Mouse (Mus musculus) c-Kit-negative CD71-positive TER-119-positive erythroid progenitor cells, embryonic 14.5 days (primary cell): ENCODE results near the gene Vav3.
"Not testable (repeated sequence)": the region's sequence is repeated elsewhere in the genome, so short reads cannot be mapped to it uniquely, and the experiment has no call there.

ENCODE experiments used
- DNase-seq: peaks from one replicate; pipeline ENCODE4 v3.0.0-alpha.2; 2013; ENCODE audit warnings: low read depth, low spot score

Vav3 gene

DNA sequence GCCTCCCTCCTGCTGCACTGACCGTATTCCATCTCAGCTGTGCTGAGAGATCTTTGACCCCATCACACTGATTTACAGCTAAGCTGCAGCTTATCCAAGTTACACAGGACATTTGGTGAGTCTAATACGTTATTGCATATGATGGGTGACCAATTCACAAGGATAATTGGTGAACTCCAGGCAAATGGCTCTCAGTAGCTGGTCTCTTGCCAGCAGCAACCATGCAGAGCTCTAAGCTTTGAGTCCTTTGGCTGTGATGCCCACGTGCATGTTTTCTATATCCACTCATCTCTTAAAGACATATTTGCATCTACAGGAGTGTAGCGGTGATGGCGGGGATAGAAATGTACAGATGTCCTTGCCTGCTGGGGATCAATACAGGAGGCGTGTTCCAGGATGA lies 99.5 kb downstream of the Vav3 start:
- DNase-seq, result no peak

DNA sequence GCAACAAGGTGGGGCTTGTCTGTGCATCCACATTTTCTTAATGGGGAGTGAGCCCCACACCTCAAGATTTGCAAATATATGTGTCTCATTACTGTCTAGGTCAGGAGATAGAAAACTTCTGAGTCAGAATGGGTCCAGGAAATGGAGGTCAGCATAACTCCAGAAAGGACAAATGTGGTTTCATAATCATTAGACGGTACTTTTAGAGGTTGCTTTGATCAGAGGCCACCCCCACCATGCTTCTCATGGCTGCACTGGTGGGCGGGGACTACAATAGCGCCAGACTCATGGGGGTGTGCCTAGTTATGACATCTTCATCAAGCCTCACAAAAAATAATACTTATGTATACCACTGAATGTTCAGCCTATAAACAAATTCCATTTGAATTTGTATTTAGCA lies 103.6 kb downstream of the Vav3 start:
- DNase-seq, result no peak

DNA sequence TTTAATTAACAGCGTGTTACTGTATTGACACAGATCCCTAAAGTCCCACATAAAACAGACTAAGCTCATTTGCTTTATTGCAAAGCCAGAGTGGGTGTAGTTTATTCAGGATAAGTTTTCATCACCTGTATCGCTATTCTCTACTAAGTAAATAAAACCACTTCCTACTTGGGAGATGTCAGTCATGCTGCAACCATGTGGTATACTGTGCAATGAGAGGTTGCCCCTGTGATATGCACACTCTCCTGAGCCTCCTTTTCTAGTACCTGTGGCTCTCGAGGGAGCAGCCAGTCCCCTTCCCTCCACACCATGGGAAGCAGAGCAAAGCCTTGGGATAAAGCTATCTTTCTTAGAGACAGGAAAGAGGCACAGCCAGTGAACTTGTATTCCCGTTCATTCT lies 106.5 kb downstream of the Vav3 start:
- DNase-seq, result no peak

DNA sequence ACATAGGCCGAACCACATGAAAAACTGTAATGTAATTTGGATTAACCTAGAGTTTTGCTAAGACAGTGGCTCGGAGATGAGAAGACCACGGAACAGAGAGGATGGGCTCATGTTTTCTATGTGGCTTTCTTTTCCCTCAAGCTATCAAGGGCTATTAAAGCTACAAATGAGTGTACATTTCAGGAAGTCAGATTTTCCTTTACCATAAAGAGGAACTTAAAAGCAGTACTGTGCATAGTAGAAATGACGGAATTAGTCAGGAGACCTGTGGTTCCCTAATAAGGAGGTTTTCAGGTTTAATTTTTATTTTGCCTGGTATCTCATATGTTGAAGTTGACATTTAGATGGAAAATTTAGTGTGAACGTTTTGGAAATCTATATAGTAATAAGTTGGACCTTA lies 107.8 kb downstream of the Vav3 start:
- DNase-seq, result not testable (repeated sequence)

DNA sequence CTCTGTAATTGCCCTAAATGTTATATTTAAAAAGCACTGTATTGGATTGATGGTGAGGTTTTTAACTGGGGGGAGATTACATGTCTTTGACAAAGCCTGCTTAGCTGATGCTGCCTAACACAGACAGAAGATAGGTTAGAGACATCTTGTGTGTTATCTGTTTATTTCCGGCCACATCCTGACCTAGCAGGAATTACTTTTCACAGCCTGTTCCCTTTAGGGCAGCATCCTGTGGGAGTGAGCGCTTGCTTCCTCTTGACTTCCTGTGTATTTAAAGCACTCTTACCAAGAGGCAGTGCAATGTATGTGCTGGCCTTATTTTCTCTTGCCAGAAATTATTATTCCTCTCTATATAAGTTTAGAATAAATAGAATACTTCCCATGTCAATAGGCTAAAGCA lies 111.5 kb downstream of the Vav3 start:
- DNase-seq, result no peak

DNA sequence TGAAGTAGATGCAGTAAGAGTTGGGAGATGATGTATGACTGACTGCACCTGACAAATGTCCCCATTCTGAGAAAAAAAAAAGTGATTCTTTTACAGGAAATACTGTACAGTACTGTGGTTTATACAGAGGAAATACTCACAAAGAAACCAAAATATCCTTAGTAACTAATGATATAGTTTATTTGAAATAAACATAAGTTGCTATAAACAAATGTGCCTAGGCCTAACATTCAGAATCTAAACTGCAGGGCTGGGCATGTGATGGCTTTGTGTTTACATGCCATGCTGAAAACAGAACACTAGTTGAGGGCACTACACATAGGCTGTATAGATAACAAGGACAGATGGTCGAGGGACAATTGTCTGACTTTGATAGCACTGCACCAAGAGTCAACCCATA lies 114.2 kb downstream of the Vav3 start:
- DNase-seq, result no peak

DNA sequence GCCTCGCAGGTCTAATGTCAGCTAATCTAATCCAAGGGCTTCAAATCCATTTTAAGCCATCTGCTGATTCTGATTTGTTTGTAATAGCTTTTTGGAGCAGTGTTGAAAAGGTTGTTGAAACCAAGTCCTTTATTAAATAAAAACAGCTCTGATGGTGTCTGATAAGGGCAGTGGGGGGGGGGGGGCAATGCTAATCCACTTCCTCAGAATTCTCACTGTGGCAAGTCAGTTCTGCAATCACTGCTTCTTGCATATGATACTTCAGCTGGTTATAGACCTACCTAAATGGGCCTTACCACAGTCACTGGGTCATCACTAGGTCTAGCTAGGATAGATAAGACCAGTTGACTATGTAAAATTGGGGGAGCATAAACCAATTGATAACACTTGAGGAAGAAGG lies 115.9 kb downstream of the Vav3 start:
- no peak for DNase-seq

DNA sequence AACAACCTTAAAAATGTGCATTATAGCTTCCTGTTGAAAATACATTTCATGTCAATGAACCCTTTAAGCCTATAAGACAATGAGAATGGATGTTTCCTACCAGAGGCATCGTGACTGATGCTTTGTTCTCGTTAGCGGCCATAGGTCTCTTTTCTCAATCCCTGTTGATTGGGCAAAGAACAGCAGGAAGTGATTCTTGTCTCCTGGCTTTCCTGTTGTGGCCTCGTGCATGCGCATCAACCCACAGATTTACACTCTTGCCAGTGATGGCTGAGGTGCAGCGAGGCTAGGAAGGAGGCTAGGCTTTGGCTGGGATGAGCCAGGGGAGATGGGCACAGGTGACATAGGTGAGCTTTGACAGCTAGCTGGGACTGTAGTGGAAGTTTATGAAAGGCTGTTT lies 123.2 kb downstream of the Vav3 start:
- DNase-seq, result no peak

DNA sequence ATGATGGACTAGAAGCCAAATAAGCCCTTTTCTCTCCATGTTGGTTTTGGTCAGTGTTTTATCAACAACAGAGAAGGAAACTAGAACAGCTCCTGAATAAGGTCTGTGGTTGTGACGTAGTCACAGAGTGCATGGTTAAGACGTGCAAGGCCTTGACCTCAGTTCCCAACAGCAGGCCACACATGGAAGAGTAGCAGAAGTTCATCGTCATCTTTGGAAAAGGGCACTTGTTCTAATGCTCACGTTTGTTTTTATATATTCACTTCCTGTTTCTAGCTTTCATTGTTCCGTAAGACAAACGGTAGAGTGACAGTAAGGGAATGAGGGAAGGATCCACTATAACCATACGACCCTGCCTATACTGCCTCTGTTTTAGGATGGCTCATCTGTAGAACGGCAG lies 124.1 kb downstream of the Vav3 start:
- no peak for DNase-seq

DNA sequence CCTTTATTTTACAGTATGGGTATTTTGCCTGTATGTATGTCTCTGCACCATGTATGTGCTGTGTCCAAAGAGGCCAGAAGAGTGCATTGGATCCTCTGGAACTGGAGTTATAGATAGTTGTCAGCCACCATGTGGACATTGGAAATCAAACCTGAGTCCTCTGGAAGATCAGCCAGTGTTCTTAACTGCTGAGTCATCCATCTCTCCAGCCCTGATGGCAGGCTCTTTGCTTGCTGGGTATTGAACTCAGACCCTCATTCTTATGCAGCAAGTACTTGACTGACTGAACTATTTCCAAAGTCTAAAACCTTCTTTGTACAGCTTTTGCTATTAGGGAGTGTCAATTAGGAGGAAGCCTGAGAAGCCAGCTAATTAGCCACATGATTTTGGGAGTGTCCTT lies 126.1 kb downstream of the Vav3 start:
- no peak for DNase-seq

DNA sequence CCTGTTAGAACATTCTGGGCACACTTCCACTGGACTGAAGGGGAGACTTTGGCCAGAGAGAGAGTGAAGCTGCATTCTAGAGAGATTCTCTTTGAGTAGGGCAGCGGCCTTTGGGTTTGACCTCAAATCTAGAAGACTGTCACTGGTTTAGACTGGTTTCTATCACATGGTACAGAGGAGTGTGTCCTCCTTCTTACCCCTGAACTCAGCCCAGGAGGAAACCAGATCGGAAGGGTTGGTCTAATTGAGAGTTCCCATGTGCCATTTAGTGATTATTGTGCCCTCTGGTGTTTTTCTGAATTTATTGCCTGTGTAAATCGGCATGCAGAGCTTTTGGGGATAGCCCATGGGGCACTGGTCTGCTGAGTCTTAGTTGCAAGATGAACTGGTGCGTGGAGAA lies 126.8 kb downstream of the Vav3 start:
- DNase-seq, result no peak

DNA sequence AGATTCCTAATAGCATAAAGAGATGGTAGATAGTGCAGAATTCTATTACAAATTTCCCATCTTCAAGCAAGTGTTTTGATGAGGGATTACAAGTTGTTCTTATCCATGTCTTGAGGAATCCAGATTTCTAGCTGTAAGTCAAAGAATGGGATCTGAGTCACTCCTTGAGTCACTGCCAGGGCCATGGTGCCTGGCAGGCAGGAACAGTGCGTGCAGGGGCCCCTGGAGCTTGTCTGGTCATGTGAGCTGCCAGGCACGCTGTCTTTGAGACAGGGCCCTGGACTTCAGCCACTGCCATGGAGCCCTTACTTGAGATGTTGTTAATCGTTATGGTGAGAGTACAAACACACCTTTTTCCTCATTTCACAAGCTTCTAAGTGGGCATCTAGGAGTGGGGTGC lies 129.0 kb downstream of the Vav3 start:
- no peak for DNase-seq

DNA sequence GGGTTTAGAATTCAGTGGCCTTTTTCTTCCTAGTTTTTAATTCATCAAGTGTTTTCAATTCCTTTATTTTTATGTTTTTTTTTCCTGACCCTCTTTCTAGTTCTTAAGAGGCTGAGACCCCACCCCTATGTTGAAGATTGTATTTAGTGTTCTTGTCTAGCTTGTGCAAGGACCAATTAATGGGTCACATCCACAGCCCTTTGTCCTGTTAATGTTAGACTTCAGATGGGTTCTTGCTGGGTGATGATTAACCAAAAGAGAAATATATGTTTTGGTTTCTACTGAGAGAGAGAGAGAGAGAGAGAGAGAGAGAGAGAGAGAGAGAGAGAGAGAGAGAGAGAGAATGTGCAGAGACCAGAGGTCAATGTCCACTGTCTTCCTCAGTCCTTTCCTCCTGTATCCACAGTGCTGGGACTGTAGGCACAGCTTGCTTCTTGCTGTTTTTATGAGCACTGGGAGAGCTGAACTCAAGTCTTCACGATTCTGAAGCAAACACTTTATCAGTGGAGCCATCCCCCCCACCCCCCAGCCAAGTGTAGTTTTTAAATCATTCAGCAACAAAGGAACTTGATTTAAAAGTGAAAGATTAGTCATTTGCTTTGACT lies 130.3 kb downstream of the Vav3 start:
- DNase-seq, result no peak

DNA sequence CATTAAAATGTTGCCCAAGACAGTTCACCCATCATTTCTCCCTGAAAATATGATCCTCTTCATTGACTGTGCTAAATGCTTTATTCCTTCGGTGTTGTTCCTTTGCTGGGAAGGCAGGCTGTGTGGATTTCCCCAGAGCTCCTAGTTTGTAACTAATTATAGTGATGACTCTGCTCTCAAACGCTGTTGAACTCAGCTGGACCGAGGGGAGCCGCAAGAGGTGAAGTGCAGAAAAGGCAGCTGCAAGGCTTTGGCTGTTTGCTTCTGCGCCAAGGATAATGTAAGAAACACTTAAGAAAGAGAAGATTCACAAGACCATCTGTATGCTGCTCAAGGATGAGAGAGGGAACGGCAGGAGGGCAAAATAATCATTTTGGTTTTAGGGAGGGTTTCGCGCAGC lies 136.1 kb downstream of the Vav3 start:
- no peak for DNase-seq

DNA sequence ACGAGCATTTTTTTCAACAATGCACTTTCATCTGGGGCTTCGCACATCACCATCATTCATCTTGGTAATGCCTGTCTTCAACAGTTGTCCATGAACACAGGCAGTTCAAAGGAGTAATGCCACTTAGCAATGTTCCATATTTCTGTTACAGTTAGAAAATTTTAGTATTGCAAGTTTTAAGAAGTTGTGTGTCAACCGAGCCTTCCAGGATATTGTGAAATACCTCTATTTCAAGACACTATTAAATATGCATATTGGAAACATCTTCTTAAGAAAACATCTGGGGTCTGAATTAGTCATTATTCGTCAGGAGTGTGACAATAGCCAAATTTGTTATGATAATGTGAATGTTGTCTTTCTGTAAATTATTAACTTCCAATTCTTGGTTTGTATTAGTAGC lies 137.8 kb downstream of the Vav3 start:
- DNase-seq, result no peak

DNA sequence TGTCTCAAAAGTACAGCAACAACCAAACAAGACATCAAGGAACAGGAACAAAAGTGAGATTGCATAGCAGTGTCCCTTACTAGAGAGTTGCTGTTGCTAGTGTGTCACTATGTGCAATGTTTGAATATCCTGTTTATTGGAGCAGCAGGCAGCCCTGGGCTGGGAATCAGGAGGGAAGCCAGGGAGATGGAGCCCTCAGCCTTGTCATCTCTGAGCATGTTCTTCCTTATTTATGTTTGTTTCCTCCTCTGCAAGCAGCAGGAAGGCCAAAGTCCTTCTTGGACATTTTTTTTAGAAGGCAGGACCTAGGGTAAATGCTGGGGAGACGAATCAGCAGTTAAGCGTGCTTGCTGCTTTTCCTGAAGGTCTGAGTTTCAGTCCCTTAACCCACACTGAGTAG lies 140.2 kb downstream of the Vav3 start:
- DNase-seq, result no peak

DNA sequence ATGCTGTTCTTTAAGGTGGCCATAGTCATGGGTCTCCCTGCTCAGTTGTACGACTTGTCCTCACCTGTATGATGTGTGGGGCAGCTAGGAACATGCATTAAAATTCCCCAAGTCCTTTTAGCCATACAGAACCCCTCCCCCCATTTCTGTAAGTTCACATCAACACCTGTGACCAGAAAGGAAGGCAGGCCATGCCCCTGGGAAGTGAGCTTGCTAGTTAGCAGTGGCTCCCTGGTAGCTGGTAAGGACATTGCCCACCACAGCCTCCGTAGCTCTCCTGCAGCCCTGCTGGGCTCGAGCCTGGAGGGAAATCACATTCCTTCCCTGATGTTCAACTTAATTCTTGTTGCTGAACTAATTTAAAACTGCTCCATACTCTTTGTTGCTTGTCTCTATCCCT lies 146.3 kb downstream of the Vav3 start:
- DNase-seq, result no peak

DNA sequence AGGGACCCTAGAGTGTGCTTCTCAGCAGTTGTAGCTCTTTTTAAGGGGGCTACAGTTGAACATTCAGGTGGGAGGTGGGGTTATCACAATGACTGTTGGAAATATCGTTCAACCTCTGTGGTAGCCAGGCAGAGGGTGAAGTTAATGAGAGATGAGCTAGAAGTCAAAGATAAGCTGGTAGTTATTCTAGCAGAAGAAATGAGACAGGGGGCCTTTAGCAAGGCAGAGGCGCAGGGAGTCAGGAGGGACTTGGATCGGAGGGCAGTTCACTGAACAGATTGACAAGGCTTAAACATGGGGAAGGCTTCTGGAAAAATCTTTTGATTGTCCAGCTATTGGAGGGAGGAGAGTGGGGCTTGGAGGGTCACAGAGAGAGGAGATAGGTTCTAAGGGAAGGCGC lies 147.4 kb downstream of the Vav3 start:
- DNase-seq, result no peak

DNA sequence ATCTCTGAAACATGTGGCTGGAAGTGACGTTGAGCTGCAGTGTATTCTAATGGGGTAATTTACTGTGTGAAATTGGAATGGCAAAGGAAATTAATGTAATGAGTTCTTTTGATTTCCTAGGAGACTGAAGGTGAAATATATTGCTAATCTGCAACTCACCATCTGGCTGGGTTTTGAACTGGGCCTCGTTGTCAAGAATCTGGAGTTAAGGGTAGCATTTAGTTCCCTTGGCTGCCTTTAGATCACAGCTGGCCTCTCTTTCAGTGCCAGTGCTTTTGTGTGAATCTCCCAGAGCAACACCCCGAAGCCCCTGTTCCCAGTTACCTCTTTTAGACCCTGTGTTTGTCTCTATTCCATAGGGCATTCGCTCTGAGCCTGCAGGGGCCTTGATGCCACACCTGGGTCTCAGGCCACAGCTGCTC lies 148.3 kb downstream of the Vav3 start:
- no peak for DNase-seq

DNA sequence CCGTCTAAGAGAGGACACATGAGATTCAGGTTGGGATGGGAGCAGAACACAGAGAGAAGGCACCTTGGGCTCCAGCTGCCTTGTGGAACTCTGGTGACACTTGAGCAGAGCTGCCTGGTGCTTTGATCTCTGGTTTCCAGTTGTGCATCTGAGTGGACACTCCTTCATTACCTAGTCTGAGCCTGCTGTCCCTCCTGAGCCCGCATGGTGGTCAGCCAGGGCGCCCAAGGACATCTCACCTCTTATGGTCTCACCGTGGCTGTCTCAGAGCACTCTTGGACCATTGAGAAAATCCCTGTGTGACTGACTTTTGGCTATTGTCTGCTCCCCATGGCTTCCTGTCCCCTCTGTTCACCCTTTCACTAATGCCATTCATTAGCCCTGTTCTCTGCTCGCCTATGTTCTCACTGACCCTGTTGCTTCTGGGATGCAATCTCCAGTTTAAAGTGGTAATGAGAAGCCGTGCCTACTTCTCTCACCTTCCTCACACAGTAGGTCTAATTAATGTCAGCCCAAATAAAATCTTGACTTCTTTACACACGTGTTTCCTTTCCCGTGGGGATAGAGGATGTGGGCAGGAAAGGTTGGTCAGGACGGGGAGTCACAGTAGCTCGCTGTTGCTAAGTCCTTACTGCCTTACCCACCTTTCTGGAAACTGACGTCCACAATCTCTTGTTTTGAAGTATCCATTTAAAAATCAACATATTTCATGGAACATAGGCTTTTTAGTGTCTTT lies 150.3 kb downstream of the Vav3 start:
- DNase-seq, result no peak

DNA sequence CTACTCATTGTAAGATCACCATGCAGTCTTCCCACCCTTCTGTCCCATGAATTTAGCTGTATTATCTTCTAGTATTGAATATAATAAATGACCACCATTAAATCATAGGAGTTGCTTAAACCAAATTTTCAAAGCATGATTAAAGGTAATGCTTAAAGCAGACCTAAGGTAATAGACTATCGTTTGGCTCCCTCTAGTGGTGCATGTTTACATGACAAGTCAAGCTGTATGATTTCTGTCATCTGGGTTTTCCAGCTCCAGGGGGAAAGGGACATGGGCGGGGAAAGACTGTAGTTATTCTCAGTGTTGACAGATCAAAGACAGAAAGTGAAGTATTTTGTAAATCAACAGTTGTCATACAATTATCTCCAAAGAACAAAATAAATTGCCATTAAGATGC lies 151.1 kb downstream of the Vav3 start:
- DNase-seq, result peak; percentile 39

DNA sequence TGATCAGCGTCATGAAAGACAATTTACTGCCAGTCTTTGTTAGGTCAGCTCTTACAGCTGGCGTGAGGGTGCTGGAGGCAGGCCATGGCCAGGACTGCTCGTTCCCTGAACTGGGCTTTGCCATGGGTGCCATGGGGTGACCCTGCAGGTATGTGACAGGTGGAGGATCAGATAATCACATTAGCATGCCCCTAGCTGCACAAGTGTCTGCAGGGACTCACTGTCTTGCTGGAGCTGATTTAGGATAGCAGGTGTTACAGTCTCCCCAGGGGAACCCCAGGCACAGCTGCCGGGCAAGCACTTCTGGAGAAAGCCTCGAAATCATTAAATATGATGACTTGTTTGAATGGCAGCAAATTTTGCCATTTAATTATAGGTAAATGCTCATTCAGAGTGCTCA lies 156.0 kb downstream of the Vav3 start:
- no peak for DNase-seq

DNA sequence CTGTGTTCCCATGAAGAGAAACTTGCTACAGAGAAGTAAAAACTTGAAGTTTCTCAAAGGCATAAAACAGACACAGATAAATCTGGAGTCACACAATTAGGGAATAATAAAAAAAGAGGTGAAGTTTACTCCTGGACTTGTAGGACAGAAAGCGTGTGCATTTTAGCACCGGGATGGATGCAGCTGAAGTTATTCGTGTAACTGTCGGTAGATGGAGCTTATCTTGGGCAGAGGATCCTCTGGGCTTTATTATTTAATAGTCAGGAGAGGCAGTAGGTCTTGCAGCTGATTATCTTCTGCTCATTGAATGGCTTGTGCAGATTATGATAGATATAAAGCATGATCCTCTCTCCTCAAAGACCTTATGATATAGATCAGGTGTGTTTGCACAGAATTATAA lies 156.6 kb downstream of the Vav3 start:
- DNase-seq, result no peak
